Mouse (Mus musculus): Measurements from ENCODE around the gene Neurod2. TPM values are rescaled to one million over a fixed set of nuclear protein-coding genes. Genes with fewer than 3 reads are reported as not detected.
A peak's percentile ranks its signal among the peaks of the same experiment; 100 is the strongest.

The Neurod2 gene
- polyA plus RNA-seq, 1 experiment: not detected

- no peak for TF ChIP-seq MAX (IDR thresholded peaks at IDR 0.05; ENCODE audit: low read depth)
- TF ChIP-seq POLR2AphosphoS2 (IDR thresholded peaks at IDR 0.05; ENCODE audit: insufficient read length, low read depth): no peak
- no peak for TF ChIP-seq MYOG (IDR thresholded peaks at IDR 0.05; ENCODE audit: control insufficient read depth in 1 of 3, insufficient read depth in 1 of 3, insufficient read length in 2 of 3, low read depth in 2 of 3)
- no peak for TF ChIP-seq POLR2A (IDR thresholded peaks at IDR 0.05; ENCODE audit: insufficient read length, low read depth)
- no peak for TF ChIP-seq REST (IDR thresholded peaks at IDR 0.05; ENCODE audit: insufficient read depth, insufficient read length)
- TF ChIP-seq CEBPB (IDR thresholded peaks at IDR 0.05; ENCODE audit: insufficient read depth, poor library complexity, severe bottlenecking): no peak
- no peak for TF ChIP-seq E2F4 (IDR thresholded peaks at IDR 0.05; ENCODE audit: insufficient read depth)
- no peak for TF ChIP-seq TCF3 (IDR thresholded peaks at IDR 0.05; ENCODE audit: insufficient read length, low read depth)
- TF ChIP-seq MYOD1 (IDR thresholded peaks at IDR 0.05; ENCODE audit: control insufficient read depth in 1 of 3, insufficient read length in 2 of 3, low read depth in 2 of 3): no peak
- TF ChIP-seq TCF12 (IDR thresholded peaks at IDR 0.05; ENCODE audit: insufficient read depth, poor library complexity, severe bottlenecking): no peak
- TF ChIP-seq SRF (IDR thresholded peaks at IDR 0.05; ENCODE audit: control insufficient read depth, insufficient read length, low read depth): no peak
- no peak for TF ChIP-seq USF1 (IDR thresholded peaks at IDR 0.05; ENCODE audit: low read depth)
- no peak overlapping the region for H3K4me3 ChIP-seq
These were observed 19.9 kb upstream of the Neurod2 start for GRCm38 (mm10) chr11:98349308-98349707.

GRCm38 (mm10) chr11:98348083-98348961 is 18.9 kb upstream of the Neurod2 start, which contains the start of gene Ppp1r1b:
Ppp1r1b (plus strand) TSS chr11:98348404.
- Histone ChIP-seq H3K4me2 (ENCODE audit: low read depth) (peak within 1 kb of the TSS; percentile 61), H3ac (ENCODE audit: control insufficient read depth, insufficient read length) (no peak within 1 kb of the TSS), H3K36me3 (ENCODE audit: control insufficient read depth, insufficient read depth) (no peaks in the 10 kb centered on the region), H3K79me2 (ENCODE audit: control insufficient read depth, insufficient read depth) (no peaks in the 10 kb centered on the region), H3K4me3 (no peak within 1 kb of the TSS), H3K27me3 (ENCODE audit: control insufficient read depth, insufficient read depth, insufficient read length) (peaks cover 67% of the 10 kb centered on the region)
- no peak for TF ChIP-seq USF1 (IDR thresholded peaks at IDR 0.05; ENCODE audit: low read depth)
- TF ChIP-seq TCF12 (IDR thresholded peaks at IDR 0.05; ENCODE audit: insufficient read depth, poor library complexity, severe bottlenecking): no peak
- no peak for TF ChIP-seq E2F4 (IDR thresholded peaks at IDR 0.05; ENCODE audit: insufficient read depth)
- TF ChIP-seq CEBPB (IDR thresholded peaks at IDR 0.05; ENCODE audit: insufficient read depth, poor library complexity, severe bottlenecking): no peak
- no peak for TF ChIP-seq REST (IDR thresholded peaks at IDR 0.05; ENCODE audit: insufficient read depth, insufficient read length)
- no peak for TF ChIP-seq POLR2AphosphoS2 (IDR thresholded peaks at IDR 0.05; ENCODE audit: insufficient read length, low read depth)
- no peak for TF ChIP-seq MYOD1 (IDR thresholded peaks at IDR 0.05; ENCODE audit: control insufficient read depth in 1 of 3, insufficient read length in 2 of 3, low read depth in 2 of 3)
- TF ChIP-seq MYOG (IDR thresholded peaks at IDR 0.05; ENCODE audit: control insufficient read depth in 1 of 3, insufficient read depth in 1 of 3, insufficient read length in 2 of 3, low read depth in 2 of 3): no peak

More at GRCm38 (mm10) chr11:98349308-98349707, 19.9 kb upstream of the Neurod2 start:
- no peaks in the 10 kb centered on the region for H3K36me3 ChIP-seq (ENCODE audit: control insufficient read depth, insufficient read depth)
- peaks cover 67% of the 10 kb centered on the region for H3K27me3 ChIP-seq (ENCODE audit: control insufficient read depth, insufficient read depth, insufficient read length)
- no peak overlapping the region for H3K4me2 ChIP-seq (ENCODE audit: low read depth)
- no peak overlapping the region for H3ac ChIP-seq (ENCODE audit: control insufficient read depth, insufficient read length)
- no peaks in the 10 kb centered on the region for H3K79me2 ChIP-seq (ENCODE audit: control insufficient read depth, insufficient read depth)

- peaks cover 62% of the 10 kb centered on the region for H3K27me3 ChIP-seq (ENCODE audit: control insufficient read depth, insufficient read depth, insufficient read length)
- TF ChIP-seq TCF12 (IDR thresholded peaks at IDR 0.05; ENCODE audit: insufficient read depth, poor library complexity, severe bottlenecking): no peak
- no peak for TF ChIP-seq MAX (IDR thresholded peaks at IDR 0.05; ENCODE audit: low read depth)
- no peak for TF ChIP-seq USF1 (IDR thresholded peaks at IDR 0.05; ENCODE audit: low read depth)
- no peak for TF ChIP-seq SRF (IDR thresholded peaks at IDR 0.05; ENCODE audit: control insufficient read depth, insufficient read length, low read depth)
- no peak for TF ChIP-seq TCF3 (IDR thresholded peaks at IDR 0.05; ENCODE audit: insufficient read length, low read depth)
- TF ChIP-seq POLR2AphosphoS2 (IDR thresholded peaks at IDR 0.05; ENCODE audit: insufficient read length, low read depth): no peak
- no peak for TF ChIP-seq MYOG (IDR thresholded peaks at IDR 0.05; ENCODE audit: control insufficient read depth in 1 of 3, insufficient read depth in 1 of 3, insufficient read length in 2 of 3, low read depth in 2 of 3)
- TF ChIP-seq POLR2A (IDR thresholded peaks at IDR 0.05; ENCODE audit: insufficient read length, low read depth): no peak
- TF ChIP-seq CEBPB (IDR thresholded peaks at IDR 0.05; ENCODE audit: insufficient read depth, poor library complexity, severe bottlenecking): no peak
- TF ChIP-seq E2F4 (IDR thresholded peaks at IDR 0.05; ENCODE audit: insufficient read depth): no peak
- no peak for TF ChIP-seq MYOD1 (IDR thresholded peaks at IDR 0.05; ENCODE audit: control insufficient read depth in 1 of 3, insufficient read length in 2 of 3, low read depth in 2 of 3)
- TF ChIP-seq REST (IDR thresholded peaks at IDR 0.05; ENCODE audit: insufficient read depth, insufficient read length): no peak
- no peaks in the 10 kb centered on the region for H3K79me2 ChIP-seq (ENCODE audit: control insufficient read depth, insufficient read depth)
- no peak overlapping the region for H3K4me3 ChIP-seq
- H3K36me3 ChIP-seq (ENCODE audit: control insufficient read depth, insufficient read depth): no peaks in the 10 kb centered on the region
- H3K4me2 ChIP-seq (ENCODE audit: low read depth): no peak overlapping the region
- H3ac ChIP-seq (ENCODE audit: control insufficient read depth, insufficient read length): no peak overlapping the region
These were observed 18.1 kb upstream of the Neurod2 start for GRCm38 (mm10) chr11:98347385-98348082.

GRCm38 (mm10) chr11:98346168-98346567 is 16.7 kb upstream of the Neurod2 start:
- H3K4me3 ChIP-seq: no peak overlapping the region
- no peak overlapping the region for H3K4me2 ChIP-seq (ENCODE audit: low read depth)
- H3K27me3 ChIP-seq (ENCODE audit: control insufficient read depth, insufficient read depth, insufficient read length): peaks cover 48% of the 10 kb centered on the region
- no peak overlapping the region for H3ac ChIP-seq (ENCODE audit: control insufficient read depth, insufficient read length)
- H3K36me3 ChIP-seq (ENCODE audit: control insufficient read depth, insufficient read depth): no peaks in the 10 kb centered on the region
- H3K79me2 ChIP-seq (ENCODE audit: control insufficient read depth, insufficient read depth): no peaks in the 10 kb centered on the region
- TF ChIP-seq TCF3 (IDR thresholded peaks at IDR 0.05; ENCODE audit: insufficient read length, low read depth) (no peak), TCF12 (IDR thresholded peaks at IDR 0.05; ENCODE audit: insufficient read depth, poor library complexity, severe bottlenecking) (no peak), MYOD1 (IDR thresholded peaks at IDR 0.05; ENCODE audit: control insufficient read depth in 1 of 3, insufficient read length in 2 of 3, low read depth in 2 of 3) (no peak), SRF (IDR thresholded peaks at IDR 0.05; ENCODE audit: control insufficient read depth, insufficient read length, low read depth) (no peak), E2F4 (IDR thresholded peaks at IDR 0.05; ENCODE audit: insufficient read depth) (no peak), POLR2A (IDR thresholded peaks at IDR 0.05; ENCODE audit: insufficient read length, low read depth) (no peak), MAX (IDR thresholded peaks at IDR 0.05; ENCODE audit: low read depth) (no peak), CEBPB (IDR thresholded peaks at IDR 0.05; ENCODE audit: insufficient read depth, poor library complexity, severe bottlenecking) (no peak)
